Mouse (Mus musculus): ENCODE measurements at regions not wholly inside any gene's neighbourhood (a gene's known extent, or its start where the extent isn't known, plus 50 kb on each side); places are given as distances from the start of the nearest gene placed in this dataset.

- DNase-seq (ENCODE audit: low read depth, low spot score), result no peak
Observed at GRCm38 (mm10) chr3:151182132-151182531, 255.6 kb upstream of the Adgrl4 start.

GRCm38 (mm10) chr3:151192092-151192491 is 245.6 kb upstream of the Adgrl4 start:
- no peak for DNase-seq (ENCODE audit: low read depth, low spot score)

GRCm38 (mm10) chr3:151210978-151211377 is 226.7 kb upstream of the Adgrl4 start:
- DNase-seq (ENCODE audit: low read depth, low spot score), result no peak

GRCm38 (mm10) chr3:151216764-151217502 is 220.8 kb upstream of the Adgrl4 start:
- DNase-seq (ENCODE audit: low read depth, low spot score), result no peak

GRCm38 (mm10) chr3:151222407-151222806 is 215.3 kb upstream of the Adgrl4 start:
- peak; percentile 21 for DNase-seq (ENCODE audit: low read depth, low spot score)

GRCm38 (mm10) chr3:151252458-151252857 is 185.2 kb upstream of the Adgrl4 start:
- DNase-seq (ENCODE audit: low read depth, low spot score), result no peak

GRCm38 (mm10) chr3:151262821-151263220 is 174.9 kb upstream of the Adgrl4 start:
- no peak for DNase-seq (ENCODE audit: low read depth, low spot score)

GRCm38 (mm10) chr3:151265658-151266057 is 172.0 kb upstream of the Adgrl4 start:
- DNase-seq (ENCODE audit: low read depth, low spot score), result peak; percentile 12

- DNase-seq (ENCODE audit: low read depth, low spot score), result no peak
Observed at GRCm38 (mm10) chr3:151269514-151269913, 168.2 kb upstream of the Adgrl4 start.

GRCm38 (mm10) chr3:151283829-151284228 is 153.9 kb upstream of the Adgrl4 start:
- DNase-seq (ENCODE audit: low read depth, low spot score), result no peak

GRCm38 (mm10) chr3:151293981-151294605 is 143.6 kb upstream of the Adgrl4 start:
- no peak for DNase-seq (ENCODE audit: low read depth, low spot score)

- no peak for DNase-seq (ENCODE audit: low read depth, low spot score)
Observed at GRCm38 (mm10) chr3:151294606-151295005, 143.1 kb upstream of the Adgrl4 start.

- DNase-seq (ENCODE audit: low read depth, low spot score), result no peak
Observed at GRCm38 (mm10) chr3:151295027-151295426, 142.7 kb upstream of the Adgrl4 start.

- DNase-seq (ENCODE audit: low read depth, low spot score), result no peak
Observed at GRCm38 (mm10) chr3:151298325-151298724, 139.4 kb upstream of the Adgrl4 start.

- DNase-seq (ENCODE audit: low read depth, low spot score), result no peak
Observed at GRCm38 (mm10) chr3:151305402-151305801, 132.3 kb upstream of the Adgrl4 start.

- no peak for DNase-seq (ENCODE audit: low read depth, low spot score)
Observed at GRCm38 (mm10) chr3:151307975-151308374, 129.7 kb upstream of the Adgrl4 start.

GRCm38 (mm10) chr3:151323835-151324234 is 113.9 kb upstream of the Adgrl4 start:
- DNase-seq (ENCODE audit: low read depth, low spot score), result no peak

GRCm38 (mm10) chr3:151329801-151330200 is 107.9 kb upstream of the Adgrl4 start:
- no peak for DNase-seq (ENCODE audit: low read depth, low spot score)

GRCm38 (mm10) chr3:151331906-151332305 is 105.8 kb upstream of the Adgrl4 start:
- DNase-seq (ENCODE audit: low read depth, low spot score), result no peak

- no peak for DNase-seq (ENCODE audit: low read depth, low spot score)
Observed at GRCm38 (mm10) chr3:151332317-151332687, 105.4 kb upstream of the Adgrl4 start.

GRCm38 (mm10) chr3:151332688-151333452 is 104.8 kb upstream of the Adgrl4 start:
- no peak for DNase-seq (ENCODE audit: low read depth, low spot score)

- no peak for DNase-seq (ENCODE audit: low read depth, low spot score)
Observed at GRCm38 (mm10) chr3:151333867-151334341, 103.8 kb upstream of the Adgrl4 start.
